Mouse (Mus musculus) E14TG2a.4 (cell line): ENCODE measurements around the gene Praf2.

Source experiments
- CTCF ChIP-seq: conservative IDR thresholded peaks from 2 replicates; pipeline ENCODE4 v1.5.1; 2014; ENCODE audit warnings: low read length
- NANOG ChIP-seq: IDR thresholded peaks from 2 replicates; pipeline ENCODE4 v1.6.1; 2014; ENCODE audit warnings: borderline replicate concordance, low read length, mixed read lengths

GRCm38 (mm10) chrX:7696520-7696919 is 31.7 kb upstream of the Praf2 start:
- TF ChIP-seq NANOG, result no peak
- TF ChIP-seq CTCF, result no peak
